Mouse (Mus musculus): ENCODE results near the gene Olfr1512.
A peak's percentile ranks its signal among the peaks of the same experiment; 100 is the strongest.
"Not testable (repeated sequence)": the region's sequence is repeated elsewhere in the genome, so short reads cannot be mapped to it uniquely, and the experiment has no call there.

Olfr1512 gene

DNA sequence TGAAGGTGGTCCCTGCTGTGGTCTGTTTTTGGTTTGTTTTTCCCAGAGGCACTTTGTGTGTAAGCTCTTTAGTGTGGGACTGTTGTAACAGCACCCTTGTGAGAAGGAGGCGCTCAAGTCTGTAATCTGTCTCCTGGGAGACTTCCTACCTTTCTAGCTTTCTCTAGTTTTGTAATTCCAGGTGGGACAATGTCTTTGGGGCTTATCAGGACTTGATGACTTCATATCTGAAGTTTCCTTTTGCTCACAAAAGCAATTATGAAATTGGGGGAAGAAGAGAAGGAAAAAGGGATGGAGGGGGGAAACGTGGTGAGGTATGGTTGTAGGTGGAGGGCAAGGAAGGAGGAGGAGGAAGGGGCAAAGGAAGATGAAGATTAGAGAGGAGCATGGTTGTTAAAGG, at the start of gene Olfr1512:
Olfr1512 (minus strand) TSS at position 101 of the 400 bp plus-strand sequence.
- no peak for DNase-seq (ENCODE audit: low read depth, low spot score)

DNA sequence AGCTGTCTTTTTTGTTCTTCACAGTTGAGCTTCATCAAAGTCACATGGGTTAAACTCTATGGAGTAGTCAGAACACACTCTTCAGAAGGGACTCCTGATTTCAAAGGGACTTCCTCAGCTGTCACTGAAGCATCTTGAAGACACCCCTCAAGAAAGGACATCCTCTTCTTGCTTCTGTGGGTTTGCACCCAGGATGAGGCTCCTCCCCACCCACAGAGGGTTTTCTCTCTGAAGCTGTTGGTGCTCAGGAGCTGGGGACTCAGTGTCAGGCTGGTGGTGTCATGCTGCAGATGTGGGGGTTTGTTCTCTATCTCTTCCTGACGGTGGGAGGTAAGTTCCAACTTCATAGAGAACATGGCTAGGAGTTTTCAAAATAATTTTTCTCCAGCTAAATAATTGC, 48.7 kb upstream of the Olfr1512 start:
- DNase-seq (ENCODE audit: low read depth, low spot score): no peak

DNA sequence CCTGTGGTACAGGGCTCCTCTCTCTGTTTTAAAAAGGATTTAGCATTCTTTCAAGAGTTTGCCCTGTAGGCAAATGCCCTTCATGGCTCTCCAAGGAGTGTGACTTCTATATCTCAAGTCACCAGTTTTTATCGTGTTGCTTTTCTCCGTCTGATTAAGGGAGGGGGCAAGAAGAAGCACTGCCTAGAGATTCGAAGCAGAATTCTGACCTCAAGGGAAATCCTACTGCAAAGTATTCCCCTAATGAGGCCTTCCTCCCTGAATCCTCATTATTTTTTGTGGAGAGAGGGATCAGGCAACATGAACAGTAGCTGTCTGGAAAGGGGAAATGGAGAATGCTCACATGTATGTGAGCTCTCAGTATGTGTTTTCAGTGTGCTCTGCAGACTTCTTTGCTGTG, 35.3 kb upstream of the Olfr1512 start, which contains the start of gene Olfr1510:
Olfr1510 (minus strand) TSS at position 101 of the 400 bp plus-strand sequence.
- DNase-seq (ENCODE audit: low read depth, low spot score): no peak

DNA sequence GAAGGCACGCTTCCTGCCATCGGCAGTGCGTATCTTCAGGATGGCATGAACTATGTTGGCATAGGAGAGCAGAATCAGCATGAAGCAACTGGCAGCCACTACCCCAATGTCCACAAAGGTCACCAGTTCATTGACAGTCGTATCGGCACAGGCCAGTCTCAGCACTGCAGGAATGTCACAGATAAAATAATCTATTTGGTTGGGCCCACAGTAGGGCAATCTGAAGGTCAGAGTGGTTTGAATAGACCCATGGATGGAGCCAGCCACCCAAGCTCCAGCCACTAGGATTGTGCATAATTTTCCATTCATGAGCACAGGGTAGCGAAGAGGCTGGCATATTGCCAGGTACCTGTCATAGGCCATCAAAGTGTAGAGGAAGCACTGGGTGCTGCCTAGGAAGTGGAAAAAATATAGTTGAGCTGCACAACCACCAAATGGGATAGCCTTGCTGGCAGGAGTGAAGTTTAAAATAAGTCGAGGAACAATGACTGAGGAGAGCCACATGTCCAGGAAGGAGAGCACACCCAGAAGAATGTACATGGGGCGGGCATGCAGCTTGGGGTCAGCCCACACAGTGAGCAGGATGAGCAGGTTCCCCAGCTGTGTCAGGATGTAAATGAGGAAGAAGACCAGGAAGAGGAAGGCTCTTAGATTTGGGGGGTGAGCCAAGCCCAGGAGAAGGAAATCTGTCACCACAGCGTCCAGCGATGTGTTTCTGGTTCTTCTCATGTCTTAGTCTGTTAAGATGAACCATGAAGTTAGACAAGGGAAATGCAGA, 31.4 kb upstream of the Olfr1512 start:
- DNase-seq (ENCODE audit: low read depth, low spot score): not testable (repeated sequence)

DNA sequence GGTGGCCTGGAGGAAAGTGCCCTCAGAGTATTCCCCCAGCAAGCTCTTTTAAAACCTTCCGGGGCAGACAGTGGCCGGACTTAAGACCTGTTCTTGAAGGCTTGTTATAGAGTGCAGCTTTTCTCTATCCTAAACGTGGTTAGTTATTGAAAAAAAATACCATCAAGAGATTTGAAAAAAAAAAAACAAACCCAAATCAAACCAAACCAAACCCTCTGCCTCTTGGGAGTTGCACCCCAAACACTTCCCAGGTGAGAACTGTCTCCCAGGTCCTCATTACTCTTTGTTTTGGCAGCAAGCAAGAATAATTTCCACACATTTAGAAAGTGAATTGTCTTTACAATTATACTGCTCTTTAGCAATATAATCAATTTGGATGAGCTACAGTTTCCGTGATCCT, 18.3 kb upstream of the Olfr1512 start, which contains the start of gene Olfr1511:
Olfr1511 (minus strand) TSS at position 101 of the 400 bp plus-strand sequence.
- DNase-seq (ENCODE audit: low read depth, low spot score): no peak

DNA sequence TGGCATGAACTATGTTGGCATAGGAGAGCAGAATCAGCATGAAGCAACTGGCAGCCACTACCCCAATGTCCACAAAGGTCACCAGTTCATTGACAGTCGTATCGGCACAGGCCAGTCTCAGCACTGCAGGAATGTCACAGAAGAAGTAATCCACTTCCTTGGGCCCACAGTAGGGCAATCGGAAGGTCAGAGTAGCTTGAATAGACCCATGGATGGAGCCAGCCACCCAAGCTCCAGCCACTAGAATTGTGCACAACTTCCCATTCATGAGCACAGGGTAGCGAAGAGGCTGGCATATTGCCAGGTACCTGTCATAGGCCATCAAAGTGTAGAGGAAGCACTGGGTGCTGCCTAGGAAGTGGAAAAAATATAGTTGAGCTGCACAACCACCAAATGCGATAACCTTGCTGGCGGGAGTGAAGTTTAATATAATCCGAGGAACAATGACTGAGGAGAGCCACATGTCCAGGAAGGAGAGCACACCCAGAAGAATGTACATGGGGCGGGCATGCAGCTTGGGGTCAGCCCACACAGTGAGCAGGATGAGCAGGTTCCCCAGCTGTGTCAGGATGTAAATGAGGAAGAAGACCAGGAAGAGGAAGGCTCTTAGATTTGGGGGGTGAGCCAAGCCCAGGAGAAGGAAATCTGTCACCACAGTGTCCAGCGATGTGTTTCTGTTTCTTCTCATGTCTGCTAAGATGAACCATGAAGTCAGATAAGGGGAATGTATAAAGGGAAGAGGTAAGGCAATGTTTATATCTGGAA, 11.3 kb upstream of the Olfr1512 start:
- not testable (repeated sequence) for DNase-seq (ENCODE audit: low read depth, low spot score)

DNA sequence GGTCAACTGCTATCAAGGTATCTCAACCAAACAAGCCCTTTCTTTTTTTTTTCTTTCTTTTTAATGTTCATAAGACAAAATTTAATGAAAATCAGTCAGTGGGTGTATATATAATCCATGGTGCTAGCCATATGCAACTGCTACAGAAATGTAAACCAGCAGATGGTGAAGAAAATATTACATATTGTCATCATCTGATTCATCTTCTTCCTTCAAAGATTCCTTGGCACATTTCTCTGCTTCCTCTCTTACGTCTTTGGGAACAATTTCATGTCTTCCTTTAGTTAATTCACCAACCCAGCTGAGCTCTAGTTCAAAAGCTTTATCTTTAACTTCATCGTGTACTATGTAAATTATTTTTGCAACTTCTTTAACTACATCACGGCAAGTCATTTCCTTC, 10.2 kb downstream of the Olfr1512 start:
- no peak for DNase-seq (ENCODE audit: low read depth, low spot score)

DNA sequence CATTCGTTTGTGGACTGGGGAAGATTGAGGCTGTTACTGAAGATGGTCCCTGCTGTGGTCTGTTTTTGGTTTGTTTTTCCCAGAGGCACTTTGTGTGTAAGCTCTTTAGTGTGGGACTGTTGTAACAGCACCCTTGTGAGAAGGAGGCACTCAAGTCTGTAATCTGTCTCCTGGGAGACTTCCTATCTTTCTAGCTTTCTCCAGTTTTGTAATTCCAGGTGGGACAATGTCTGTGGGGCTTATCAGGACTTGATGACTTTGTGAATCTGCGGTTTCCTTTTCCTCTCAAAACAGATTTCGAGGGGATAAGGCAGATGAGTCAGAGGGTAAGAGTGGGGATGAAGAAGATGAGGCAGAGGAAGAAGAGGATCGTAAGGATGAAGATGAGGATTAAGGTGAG, 22.7 kb downstream of the Olfr1512 start, which contains the start of gene Olfr1513:
Olfr1513 (minus strand) TSS at position 101 of the 400 bp plus-strand sequence.
- no peak for DNase-seq (ENCODE audit: low read depth, low spot score)

DNA sequence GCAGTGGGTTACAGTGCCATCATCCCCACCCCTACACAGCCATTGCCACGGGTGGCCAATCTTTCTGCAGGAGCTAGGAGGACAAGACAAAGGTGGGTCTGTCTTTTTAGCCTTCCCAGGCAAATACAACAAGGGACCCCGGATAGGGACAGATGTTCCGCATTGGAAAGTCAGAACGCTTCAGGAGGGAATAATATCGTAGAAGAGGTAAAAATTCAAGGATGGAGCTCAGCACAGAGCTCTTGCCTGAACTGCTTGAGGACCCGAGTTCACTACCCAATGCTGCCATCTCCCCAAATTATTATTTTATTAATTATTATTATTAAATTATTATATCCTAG, 39.5 kb downstream of the Olfr1512 start:
- DNase-seq (ENCODE audit: low read depth, low spot score): no peak

DNA sequence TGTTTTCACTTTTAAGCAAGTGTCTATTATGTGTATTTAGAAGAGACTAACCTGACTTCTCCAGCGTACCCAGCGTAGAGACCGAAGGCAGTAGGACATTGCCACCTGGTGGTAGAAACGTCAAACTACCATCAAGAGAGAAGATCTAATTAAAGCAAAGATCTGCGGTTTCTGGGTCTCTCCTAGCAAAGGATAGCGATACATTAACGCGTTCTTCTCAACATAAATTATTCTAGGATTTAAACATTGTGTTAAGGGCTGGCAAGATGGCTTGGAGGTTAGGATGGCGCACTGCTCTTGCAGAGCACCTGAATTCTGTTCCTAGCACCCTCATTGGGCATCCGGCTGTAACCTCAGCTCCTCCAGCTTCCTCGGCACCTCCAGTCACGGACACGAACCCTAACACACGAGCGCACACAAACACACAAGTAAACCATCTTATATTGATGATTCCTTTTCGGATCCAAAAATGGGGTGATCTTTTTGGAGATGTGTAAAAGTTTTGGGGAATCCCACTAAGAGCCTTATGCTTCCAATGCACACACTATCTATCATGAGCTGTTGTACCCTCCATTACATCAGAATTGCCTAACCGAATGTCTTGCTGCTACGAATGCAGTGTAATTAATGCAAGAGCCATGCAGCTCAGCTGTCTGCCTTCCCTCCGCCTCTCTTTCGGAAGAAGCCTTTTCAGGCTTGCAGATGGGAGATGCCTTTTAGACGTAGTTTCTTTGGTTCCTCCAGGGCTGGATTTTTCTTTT, 40.0 kb downstream of the Olfr1512 start:
- DNase-seq (ENCODE audit: low read depth, low spot score): peak; percentile 72

DNA sequence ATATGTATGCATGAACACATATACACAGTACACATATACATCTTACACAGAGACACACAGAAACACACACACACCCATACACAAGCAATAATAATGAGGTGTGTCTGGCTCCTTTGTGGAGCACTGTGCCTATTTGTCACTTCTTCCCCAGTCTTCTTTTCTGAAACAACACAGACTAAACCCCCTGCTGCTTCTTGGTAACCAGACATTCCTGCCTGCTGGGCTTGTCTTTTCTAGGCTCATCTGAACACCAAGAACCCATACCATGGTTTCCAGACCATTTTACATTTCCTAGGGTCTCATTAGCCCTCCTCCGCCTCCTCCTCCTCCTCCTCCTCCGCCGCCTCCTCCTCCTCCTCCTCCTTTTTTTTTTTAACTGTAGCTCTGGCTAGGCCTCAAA, 46.8 kb downstream of the Olfr1512 start:
- DNase-seq (ENCODE audit: low read depth, low spot score): no peak

DNA sequence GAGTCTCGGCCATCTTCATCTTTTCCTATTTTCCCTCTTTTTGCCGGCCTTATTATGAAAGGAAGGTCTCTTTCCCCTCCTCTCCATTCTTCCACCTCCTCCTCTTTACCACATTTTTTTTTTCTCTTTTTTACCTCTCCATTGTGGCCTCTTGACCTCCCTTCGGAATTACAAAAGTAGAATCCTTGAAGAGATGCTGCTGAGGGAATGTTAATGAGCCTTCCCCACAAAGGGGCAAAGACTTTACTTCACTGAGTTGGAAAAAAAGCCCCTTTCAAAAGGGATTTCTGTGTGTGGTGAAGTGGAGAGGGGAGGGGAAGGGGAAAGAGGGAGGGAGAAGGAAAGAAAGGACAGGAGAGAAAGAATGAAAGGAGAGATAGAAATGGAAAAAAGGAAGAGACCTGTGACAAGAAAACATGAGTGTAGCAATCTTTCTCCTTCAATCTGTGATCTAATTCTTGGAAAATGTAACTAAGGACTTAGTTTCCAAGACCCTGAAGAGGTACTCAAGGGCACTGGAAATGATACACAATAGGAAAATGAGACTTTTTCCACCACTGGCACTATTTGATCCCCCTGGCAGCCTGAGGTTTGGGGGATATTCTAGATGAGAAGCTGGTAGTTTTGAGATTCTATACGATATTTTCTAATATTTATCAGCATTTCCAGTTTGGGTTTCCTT, 47.8 kb downstream of the Olfr1512 start:
- DNase-seq (ENCODE audit: low read depth, low spot score): no peak

DNA sequence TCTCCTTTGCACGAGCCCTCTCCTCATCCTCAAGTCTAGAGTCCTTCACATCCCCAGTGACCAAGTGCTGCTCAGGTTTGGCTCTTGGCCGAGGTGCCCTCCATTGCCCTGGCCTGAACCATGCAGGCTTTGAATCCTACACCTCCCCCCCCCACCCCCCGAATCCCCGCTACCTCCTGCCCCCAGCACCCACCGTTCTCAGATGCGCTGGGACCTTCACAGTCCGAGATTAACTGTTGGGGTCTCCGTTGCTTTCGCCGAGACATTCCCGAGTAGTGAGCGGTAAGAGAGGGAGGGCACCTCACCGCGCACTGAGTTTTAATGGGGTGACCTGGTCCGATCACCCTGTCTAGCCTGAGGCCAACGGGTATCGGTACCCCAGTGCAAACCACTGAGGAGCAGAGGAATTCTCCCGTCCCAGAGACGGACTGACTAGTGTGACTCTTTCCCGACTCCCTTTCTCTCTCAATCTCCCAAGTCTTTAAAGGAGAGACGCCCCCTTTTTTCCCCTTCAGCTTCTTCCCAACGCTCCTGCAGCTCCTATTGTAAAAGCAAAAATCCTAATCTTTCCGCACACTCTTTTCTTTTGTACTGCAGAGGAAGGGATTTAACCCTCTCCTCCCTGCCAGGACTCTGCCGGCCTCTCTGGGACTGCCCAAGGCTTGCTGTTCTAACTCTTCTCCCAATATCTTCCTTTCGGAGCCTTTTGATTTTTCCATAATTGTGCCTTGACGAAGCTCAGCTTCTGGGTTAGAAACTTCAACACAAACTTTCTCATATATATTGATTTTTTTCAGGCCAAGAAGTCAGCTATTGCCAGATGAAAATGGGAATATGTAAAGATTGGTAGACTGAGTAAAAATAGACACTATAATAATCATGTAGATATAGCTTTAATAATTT, 50.8 kb downstream of the Olfr1512 start, which contains the start of gene Sall2:
Sall2 (minus strand) TSS at position 853 of the 903 bp plus-strand sequence.
- DNase-seq (ENCODE audit: low read depth, low spot score): no peak

DNA sequence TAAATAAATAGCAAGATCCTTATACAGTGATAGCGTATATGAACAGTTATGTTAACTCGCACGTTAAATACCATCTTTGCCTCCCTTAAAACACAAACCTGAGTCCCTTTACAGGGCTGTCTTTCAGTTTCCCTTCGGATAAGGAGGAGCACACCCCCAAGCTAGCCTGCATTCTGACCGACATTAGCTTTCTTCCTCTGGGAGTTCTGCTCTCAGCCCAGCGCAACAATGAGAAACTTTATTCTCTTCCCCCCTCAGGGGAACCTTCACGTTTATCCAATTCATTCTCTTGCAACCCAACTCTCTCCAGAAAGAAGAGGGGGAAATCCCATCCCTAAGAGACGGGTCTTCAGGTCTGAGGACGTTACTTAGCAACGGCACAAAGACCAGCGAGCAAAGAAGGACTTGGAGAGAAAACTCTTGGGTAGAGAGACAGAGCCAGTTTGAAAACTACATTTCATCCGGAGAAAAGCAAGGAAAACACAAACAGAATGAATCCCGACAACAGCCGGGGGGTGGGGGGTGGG, 51.5 kb downstream of the Olfr1512 start:
- no peak for DNase-seq (ENCODE audit: low read depth, low spot score)

DNA sequence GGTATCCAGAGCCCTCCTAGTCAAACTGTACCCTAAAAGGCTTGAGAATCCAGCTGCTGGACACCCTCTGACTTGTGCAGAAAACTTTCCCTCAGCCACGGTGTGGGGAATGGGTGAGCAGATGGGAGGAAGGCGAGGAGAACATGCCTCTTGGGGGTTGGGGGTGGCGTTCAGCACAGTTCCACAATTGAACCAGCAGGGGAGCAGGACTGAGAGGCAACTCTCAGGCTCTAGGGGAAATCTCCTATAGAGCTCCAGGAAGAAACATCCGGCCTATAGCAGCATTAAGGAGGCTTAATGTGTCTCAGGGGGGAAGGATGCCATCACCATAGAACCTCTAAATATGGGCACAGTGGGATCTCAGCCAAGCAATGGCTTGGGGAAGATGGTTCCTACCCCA, 53.1 kb downstream of the Olfr1512 start:
- DNase-seq (ENCODE audit: low read depth, low spot score): no peak

Measured in A20 (cell line).